Mouse (Mus musculus) E14TG2a.4 (cell line): ENCODE measurements around the gene Mindy3.

ENCODE experiments used
- CTCF ChIP-seq: conservative IDR thresholded peaks from 2 replicates; pipeline ENCODE4 v1.5.1; 2014; ENCODE audit warnings: low read length
- POU5F1 ChIP-seq: IDR thresholded peaks from 2 replicates; pipeline ENCODE4 v1.6.1; 2014; ENCODE audit warnings: low read length, borderline replicate concordance

DNA sequence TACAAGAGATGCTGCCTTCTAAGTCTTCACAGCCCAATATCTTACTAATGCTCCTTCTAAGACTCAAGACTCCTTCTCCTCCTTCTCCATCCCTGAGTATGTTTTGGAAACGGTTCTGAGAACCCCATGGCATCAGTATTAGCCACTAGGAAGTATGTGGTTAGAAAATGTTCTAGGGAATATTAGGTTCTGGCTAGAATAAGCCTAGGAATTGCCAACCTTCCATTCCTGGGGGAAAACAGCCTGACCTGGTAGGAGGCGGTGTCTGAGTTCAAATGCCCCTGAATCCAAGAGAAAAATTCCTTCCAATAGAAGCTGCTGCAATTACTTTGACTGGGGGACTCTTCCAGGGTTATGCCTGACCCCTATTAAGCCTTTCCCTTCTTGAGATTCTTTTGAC lies 93.4 kb downstream of the Mindy3 start:
- TF ChIP-seq CTCF: no peak
- no peak for TF ChIP-seq POU5F1
